Mouse (Mus musculus) midbrain, postnatal 0 days (tissue): ENCODE results near the gene Smim13. TPM values are rescaled to one million over a fixed set of nuclear protein-coding genes. Genes with fewer than 3 reads are reported as not detected.

Experiments used
- ATAC-seq: fragments of 200-750 bp; cut with Nextera tagmentation; 2 replicates; pipeline ENCODE4 v1.8.0; 2017; ENCODE audit warnings: moderate number of reproducible peaks, mild to moderate bottlenecking, moderate TSS enrichment, moderate library complexity; ENCODE audit not compliant: low FRiP score
- DNase-seq: peaks from one replicate; pipeline ENCODE4 v3.0.0-alpha.2; 2015; ENCODE audit warnings: low spot score
- H3K27ac ChIP-seq: fragments of 300-500 bp; sonication (generic); 2 replicates; pipeline ENCODE4 v1.5.1; 2014; ENCODE audit warnings: low read depth, mild to moderate bottlenecking, low read length, mixed read lengths
- H3K27me3 ChIP-seq: fragments of 300-500 bp; sonication (generic); 2 replicates; pipeline ENCODE4 v1.6.1; 2014; ENCODE audit warnings: low read length, control low read depth, mixed read lengths; ENCODE audit not compliant: insufficient read depth
- H3K36me3 ChIP-seq: fragments of 300-500 bp; sonication (generic); 2 replicates; pipeline ENCODE4 v1.6.1; 2014; ENCODE audit warnings: low read length, control low read depth, mixed read lengths; ENCODE audit not compliant: insufficient read depth
- H3K4me1 ChIP-seq: fragments of 300-500 bp; sonication (generic); 2 replicates; pipeline ENCODE4 v1.6.1; 2014; ENCODE audit warnings: mild to moderate bottlenecking, control low read depth, antibody characterized with exemption, low read length, mixed read lengths; ENCODE audit not compliant: insufficient read depth
- H3K4me2 ChIP-seq: fragments of 300-500 bp; sonication (generic); 2 replicates; pipeline ENCODE4 v1.6.1; 2014; ENCODE audit warnings: low read depth, mild to moderate bottlenecking, low read length, mixed read lengths; ENCODE audit not compliant: poor library complexity, severe bottlenecking
- H3K4me3 ChIP-seq: fragments of 300-500 bp; sonication (generic); 2 replicates; pipeline ENCODE4 v1.5.1; 2014; ENCODE audit warnings: low read depth, mild to moderate bottlenecking, low read length, moderate library complexity
- H3K9ac ChIP-seq: fragments of 300-500 bp; sonication (generic); replicated peaks from 2 replicates; pipeline ENCODE4 v1.6.1; 2014; ENCODE audit warnings: mild to moderate bottlenecking, low read length, moderate library complexity, mixed read lengths; ENCODE audit not compliant: poor library complexity, severe bottlenecking
- H3K9me3 ChIP-seq: fragments of 300-500 bp; sonication (generic); 2 replicates; pipeline ENCODE4 v1.6.1; 2016; ENCODE audit warnings: low read length, control low read depth
- CTCF ChIP-seq: IDR thresholded peaks from 2 replicates; pipeline ENCODE4 v1.5.1; 2016; ENCODE audit warnings: antibody characterized with exemption, mild to moderate bottlenecking
- WGBS: fragments of 180-500 bp; shearing (Covaris S2); extraction: QIAGEN DNeasy Blood & Tissue Kit; methylation state at CpG from one replicate; pipeline ENCODE4 v1.1.7; 2014; 5-methylcytosine and 5-hydroxymethylcytosine counted together
- polyA plus RNA-seq: library from polyadenylated mRNA; unstranded; fragments of >200 nt; fragmentation: Nextera tagmentation; extraction: Ambion mirVana; gene quantifications from 2 replicates; pipeline ENCODE4 v1.2.1, GENCODE M21; 2015
- total RNA-seq: library from RNA; depleted of rRNA; stranded (reverse); fragments of >200 nt; gene quantifications from 2 replicates; pipeline ENCODE4 v1.2.3, GENCODE M21; 2014; rRNA removed

Smim13 gene
- total and polyA plus RNA-seq, 2 experiments from 2014 or later = 27.8 to 46.5 TPM

GRCm38 (mm10) chr13:41326134-41326533 is 76.5 kb downstream of the Smim13 start:
- no peak for DNase-seq
- Histone ChIP-seq H3K27ac (no peak overlapping the region), H3K4me1 (no peaks in the 10 kb centered on the region), H3K27me3 (no peaks in the 10 kb centered on the region), H3K36me3 (no peaks in the 10 kb centered on the region), H3K4me2 (no peak overlapping the region), H3K4me3 (no peak overlapping the region), H3K9ac (no peak overlapping the region), H3K9me3 (no peaks in the 10 kb centered on the region)
- no peak for TF ChIP-seq CTCF
- whole genome bisulfite sequencing = 89% methylated on average over 4 of the region's 4 CpGs
- ATAC-seq = no peak

Other genes starting within 250 kb of the Smim13 start
- 32.9 and 38.1 TPM in 2 replicates for gene Pak1ip1, start 248.8 kb upstream of the Smim13 start, total RNA-seq
- 42.6 and 43.6 TPM in 2 replicates for gene Pak1ip1, start 248.8 kb upstream of the Smim13 start, polyA plus RNA-seq
- 34.3 and 54.6 TPM in 2 replicates for gene Tmem14c, start 233.6 kb upstream of the Smim13 start, total RNA-seq
- gene Tmem14c, start 233.6 kb upstream of the Smim13 start, polyA plus RNA-seq = 112 and 124 TPM in 2 replicates
- 1.1 and 2.3 TPM in 2 replicates for gene Mak, start 170.1 kb upstream of the Smim13 start, total RNA-seq
- gene Mak, start 170.1 kb upstream of the Smim13 start, polyA plus RNA-seq = 2.1 and 2.2 TPM in 2 replicates
- not detected in 2 replicates for gene Gcm2, start 138.8 kb upstream of the Smim13 start, total RNA-seq
- gene Gcm2, start 138.8 kb upstream of the Smim13 start, polyA plus RNA-seq = not detected in 2 replicates
- 0.16 TPM in 1 of 2 replicates, not detected in the other for gene Sycp2l, start 135.5 kb upstream of the Smim13 start, total RNA-seq
- gene Sycp2l, start 135.5 kb upstream of the Smim13 start, polyA plus RNA-seq = not detected in 2 replicates
- gene Elovl2, start 29.4 kb upstream of the Smim13 start, total RNA-seq = 34.1 and 35.6 TPM in 2 replicates
- 30.9 and 31.5 TPM in 2 replicates for gene Elovl2, start 29.4 kb upstream of the Smim13 start, polyA plus RNA-seq
- not detected in 2 replicates for gene Gm17364, start 24.1 kb downstream of the Smim13 start, total RNA-seq
- gene Gm17364, start 24.1 kb downstream of the Smim13 start, polyA plus RNA-seq = not detected in 2 replicates
- gene Nedd9, start 237.5 kb downstream of the Smim13 start, total RNA-seq = 19.7 and 20.8 TPM in 2 replicates
- gene Nedd9, start 237.5 kb downstream of the Smim13 start, polyA plus RNA-seq = 7.8 and 8.2 TPM in 2 replicates